Mouse (Mus musculus) heart, embryonic 16.5 days (tissue): Measurements from ENCODE around the gene Mab21l1. TPM values are rescaled to one million over a fixed set of nuclear protein-coding genes. Genes with fewer than 3 reads are reported as not detected.

Source experiments
- ATAC-seq: fragments of 200-750 bp; cut with Nextera tagmentation; replicated peaks from 2 replicates; pipeline ENCODE4 v1.8.0; 2017; ENCODE audit warnings: moderate number of reproducible peaks; ENCODE audit not compliant: insufficient read depth, low FRiP score; ENCODE audit errors: extremely low read depth
- H3K27ac ChIP-seq: fragments of 300-500 bp; sonication (generic); 2 replicates; pipeline ENCODE4 v1.5.1; 2014; ENCODE audit warnings: mild to moderate bottlenecking, low read length, control low read depth, moderate library complexity
- H3K27me3 ChIP-seq: fragments of 300-500 bp; sonication (generic); 2 replicates; pipeline ENCODE4 v1.6.1; 2014; ENCODE audit warnings: low read length, mixed read lengths; ENCODE audit not compliant: control insufficient read depth, insufficient read depth
- H3K36me3 ChIP-seq: fragments of 300-500 bp; sonication (generic); 2 replicates; pipeline ENCODE4 v1.6.1; 2014; ENCODE audit not compliant: control insufficient read depth, insufficient read depth
- H3K4me1 ChIP-seq: fragments of 300-500 bp; sonication (generic); 2 replicates; pipeline ENCODE4 v1.6.1; 2014; ENCODE audit warnings: low read length, mixed read lengths; ENCODE audit not compliant: control insufficient read depth, insufficient read depth
- H3K4me2 ChIP-seq: fragments of 300-500 bp; sonication (generic); 2 replicates; pipeline ENCODE4 v1.6.1; 2014; ENCODE audit warnings: low read depth, mild to moderate bottlenecking, control low read depth, low read length
- H3K4me3 ChIP-seq: fragments of 300-500 bp; sonication (generic); 2 replicates; pipeline ENCODE4 v1.5.1; 2014; ENCODE audit warnings: mild to moderate bottlenecking, control low read depth, low read length
- H3K9ac ChIP-seq: fragments of 300-500 bp; sonication (generic); 2 replicates; pipeline ENCODE4 v1.6.1; 2014; ENCODE audit warnings: low read length, control low read depth
- H3K9me3 ChIP-seq: fragments of 300-500 bp; sonication (generic); replicated peaks from 2 replicates; pipeline ENCODE4 v1.6.1; 2016; ENCODE audit warnings: low read length; ENCODE audit not compliant: control insufficient read depth
- WGBS: fragments of 180-500 bp; shearing (Covaris S2); extraction: QIAGEN DNeasy Blood & Tissue Kit; methylation state at CpG from one replicate; pipeline ENCODE4 v1.1.7; 2014; 5-methylcytosine and 5-hydroxymethylcytosine counted together
- polyA plus RNA-seq: library from polyadenylated mRNA; unstranded; fragments of >200 nt; fragmentation: Nextera tagmentation; extraction: Ambion mirVana; gene quantifications from 2 replicates; pipeline ENCODE4 v1.2.1, GENCODE M21; 2015

Mab21l1 gene
- polyA plus RNA-seq, 1 experiment from 2014 or later = 0.67 TPM

DNA sequence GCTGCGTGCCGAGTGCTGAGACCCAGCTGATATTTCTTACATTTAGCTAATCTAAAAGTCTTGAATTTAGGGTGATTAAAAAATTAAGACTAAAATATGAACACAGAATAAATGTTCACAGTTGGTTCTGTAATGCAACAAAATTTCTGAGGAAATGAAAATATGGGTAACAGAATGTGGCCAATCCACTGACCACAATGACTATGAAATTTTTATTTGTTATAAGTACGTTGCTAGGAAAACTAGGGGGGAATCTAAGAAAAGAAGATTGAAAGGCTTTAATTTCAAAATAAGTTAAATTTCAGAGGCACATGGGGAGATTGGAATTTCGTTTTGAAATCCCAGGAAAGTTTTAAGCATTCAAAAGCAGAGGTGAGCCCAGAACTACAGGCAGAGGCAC is 8.3 kb downstream of the Mab21l1 start:
- no peak overlapping the region for H3K9ac ChIP-seq
- no peaks in the 10 kb centered on the region for H3K36me3 ChIP-seq
- 88% methylated on average over 4 of the region's 4 CpGs for WGBS
- ATAC-seq = no peak
- peaks cover 19% of the 10 kb centered on the region for H3K27me3 ChIP-seq
- H3K4me2 ChIP-seq = no peak overlapping the region
- no peak overlapping the region for H3K4me3 ChIP-seq
- H3K9me3 ChIP-seq = no peaks in the 10 kb centered on the region
- no peak overlapping the region for H3K27ac ChIP-seq
- peaks cover 20% of the 10 kb centered on the region for H3K4me1 ChIP-seq

DNA sequence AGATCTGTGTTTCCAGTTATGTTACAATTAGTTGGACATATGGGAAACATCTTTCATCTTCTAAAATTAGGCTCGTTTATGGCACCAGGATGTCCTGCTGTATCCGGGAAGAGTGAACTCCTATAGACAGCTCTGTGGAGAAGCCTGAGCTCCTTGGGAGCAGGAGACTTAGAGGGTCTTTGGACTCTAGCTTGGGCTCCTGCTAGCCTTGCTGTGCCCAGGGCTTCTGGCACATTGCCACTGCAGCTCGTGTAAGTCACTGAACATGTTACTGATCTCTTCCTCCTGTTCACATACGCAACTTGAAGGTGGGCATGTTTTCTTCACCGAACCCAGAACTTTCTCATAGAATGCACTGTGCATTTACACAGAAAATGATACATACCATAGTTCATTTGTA is 9.9 kb downstream of the Mab21l1 start:
- H3K4me3 ChIP-seq = no peak overlapping the region
- H3K9ac ChIP-seq = no peak overlapping the region
- no peaks in the 10 kb centered on the region for H3K9me3 ChIP-seq
- H3K4me2 ChIP-seq = no peak overlapping the region
- H3K4me1 ChIP-seq = peaks cover 19% of the 10 kb centered on the region
- no peak for ATAC-seq
- WGBS = 71% methylated on average over 5 of the region's 5 CpGs
- H3K36me3 ChIP-seq = no peaks in the 10 kb centered on the region
- H3K27ac ChIP-seq = no peak overlapping the region
- peaks cover 3% of the 10 kb centered on the region for H3K27me3 ChIP-seq

DNA sequence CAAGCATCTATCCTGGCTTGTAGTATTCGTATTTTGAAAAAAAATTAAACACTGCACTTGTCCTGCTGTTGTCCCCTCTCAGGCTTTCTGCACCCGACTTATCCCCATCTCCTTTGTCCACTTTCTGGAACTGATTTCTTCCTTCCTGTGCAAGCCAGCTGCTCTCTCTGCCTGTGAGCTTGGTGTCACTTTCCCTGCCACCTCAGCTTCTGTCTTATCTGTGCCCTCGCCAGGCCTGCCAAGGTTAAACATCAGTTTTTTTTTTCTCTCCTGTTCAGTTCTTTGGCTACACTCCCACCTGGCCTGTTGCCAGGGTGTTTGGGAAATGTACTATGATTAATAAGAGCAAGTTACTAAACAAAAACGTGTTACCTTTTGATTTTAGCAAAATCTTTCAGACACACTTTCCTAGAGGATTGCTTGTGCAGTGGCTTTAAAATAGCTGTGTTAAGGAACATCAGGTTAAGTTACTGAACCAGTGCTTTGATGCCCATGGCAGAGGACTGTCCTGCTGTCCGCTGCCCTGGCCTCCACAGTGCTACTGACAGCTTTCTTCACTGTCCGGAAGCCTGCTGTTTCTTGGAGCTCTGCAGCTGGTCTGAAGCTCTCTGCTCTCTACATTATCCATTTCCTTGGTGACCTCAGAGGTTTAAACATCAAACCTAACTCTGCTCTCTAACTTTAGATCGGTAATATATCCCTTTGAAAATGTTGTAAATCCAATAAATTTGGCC is 11.7 kb downstream of the Mab21l1 start:
- Histone ChIP-seq H3K27me3 (no peaks in the 10 kb centered on the region), H3K9me3 (no peaks in the 10 kb centered on the region), H3K27ac (peak overlapping the region; percentile 80), H3K4me3 (no peak overlapping the region), H3K36me3 (no peaks in the 10 kb centered on the region), H3K4me1 (peaks cover 15% of the 10 kb centered on the region), H3K4me2 (peak overlapping the region; percentile 10; the same call in 1 of the 2 replicates), H3K9ac (no peak overlapping the region)
- ATAC-seq = peak; percentile 90
- WGBS = 24% methylated on average over 7 of the region's 7 CpGs

DNA sequence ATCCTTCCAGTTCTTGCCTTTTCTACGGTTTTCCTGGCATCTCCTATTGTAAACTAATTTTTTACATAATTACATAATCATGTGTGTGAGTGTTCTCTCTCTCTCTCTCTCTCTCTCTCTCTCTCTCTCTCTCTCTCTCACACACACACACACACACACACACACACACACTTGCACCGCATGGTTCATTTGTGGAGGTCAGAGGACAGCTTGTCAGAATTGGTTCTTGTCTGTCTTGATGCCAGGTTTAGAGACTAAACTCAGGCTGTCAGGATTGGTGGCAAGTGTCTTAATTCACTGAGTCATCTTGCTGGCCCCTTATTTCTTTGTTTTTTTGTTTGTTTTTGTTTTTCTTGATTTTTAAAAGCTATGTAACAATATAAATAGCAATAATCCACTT is 12.5 kb downstream of the Mab21l1 start:
- 66% methylated on average over 2 of the region's 2 CpGs for WGBS
- Histone ChIP-seq H3K27me3 (no peaks in the 10 kb centered on the region), H3K27ac (no peak overlapping the region), H3K9ac (no peak overlapping the region), H3K4me1 (peaks cover 15% of the 10 kb centered on the region), H3K9me3 (no peaks in the 10 kb centered on the region), H3K4me2 (no peak overlapping the region), H3K36me3 (no peaks in the 10 kb centered on the region), H3K4me3 (no peak overlapping the region)
- ATAC-seq = no peak

DNA sequence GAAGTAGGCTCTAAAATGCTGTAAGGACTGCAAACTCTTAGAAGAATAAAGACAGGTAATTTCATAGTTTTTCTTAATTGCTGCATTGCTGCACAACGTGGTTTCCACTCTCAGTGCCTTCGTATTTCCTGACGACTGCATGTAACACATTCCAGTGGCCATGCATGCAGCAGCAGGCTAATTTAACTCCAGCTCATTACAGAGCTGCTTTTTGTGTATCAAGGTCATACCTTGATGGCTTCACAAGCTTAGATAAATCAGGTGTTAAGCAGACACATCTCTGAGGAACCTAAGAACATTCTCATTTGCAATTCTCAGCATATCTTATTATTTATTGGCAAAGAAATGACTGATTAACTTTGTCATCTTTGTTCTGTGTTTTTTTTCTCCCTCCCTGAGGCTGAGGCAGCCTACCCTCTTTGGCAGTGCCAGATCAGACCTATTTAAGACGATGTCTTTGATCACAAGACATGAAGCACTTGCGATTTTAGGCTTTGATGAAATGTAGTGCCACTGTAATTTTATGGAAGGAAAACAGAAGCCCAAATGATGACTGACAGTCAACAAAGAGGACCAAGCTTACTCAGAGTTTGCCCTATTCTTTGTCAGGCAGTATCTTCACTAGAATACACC is 32.8 kb downstream of the Mab21l1 start:
- peaks cover 8% of the 10 kb centered on the region for H3K4me1 ChIP-seq
- no peaks in the 10 kb centered on the region for H3K36me3 ChIP-seq
- 48% methylated on average over 5 of the region's 5 CpGs for WGBS
- no peak overlapping the region for H3K4me3 ChIP-seq
- H3K4me2 ChIP-seq = no peak overlapping the region
- H3K27me3 ChIP-seq = no peaks in the 10 kb centered on the region
- no peaks in the 10 kb centered on the region for H3K9me3 ChIP-seq
- no peak for ATAC-seq
- no peak overlapping the region for H3K27ac ChIP-seq
- H3K9ac ChIP-seq = no peak overlapping the region

DNA sequence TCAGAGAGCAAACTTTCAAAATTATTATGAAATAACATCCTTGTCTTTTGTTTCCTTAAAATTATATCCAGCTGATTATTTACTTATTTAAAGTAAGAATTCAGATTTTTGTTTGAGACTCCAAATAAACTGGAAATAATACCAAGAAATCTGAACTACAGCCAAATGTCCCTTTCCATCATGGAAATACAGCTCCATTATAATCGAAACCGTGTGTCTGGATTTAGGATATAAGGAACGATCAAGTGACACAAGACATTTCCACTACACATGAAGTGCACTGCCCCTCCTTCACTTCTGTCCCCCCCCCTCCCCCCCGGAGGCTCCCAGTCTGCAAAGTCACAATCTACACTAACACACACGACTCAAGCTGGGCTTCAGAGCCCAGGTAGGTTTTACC is 33.8 kb downstream of the Mab21l1 start:
- Histone ChIP-seq H3K4me1 (peaks cover 8% of the 10 kb centered on the region), H3K36me3 (no peaks in the 10 kb centered on the region), H3K9me3 (no peaks in the 10 kb centered on the region), H3K9ac (no peak overlapping the region), H3K27me3 (no peaks in the 10 kb centered on the region), H3K4me2 (no peak overlapping the region), H3K27ac (no peak overlapping the region), H3K4me3 (no peak overlapping the region)
- 62% methylated on average over 5 of the region's 5 CpGs for WGBS
- no peak for ATAC-seq

DNA sequence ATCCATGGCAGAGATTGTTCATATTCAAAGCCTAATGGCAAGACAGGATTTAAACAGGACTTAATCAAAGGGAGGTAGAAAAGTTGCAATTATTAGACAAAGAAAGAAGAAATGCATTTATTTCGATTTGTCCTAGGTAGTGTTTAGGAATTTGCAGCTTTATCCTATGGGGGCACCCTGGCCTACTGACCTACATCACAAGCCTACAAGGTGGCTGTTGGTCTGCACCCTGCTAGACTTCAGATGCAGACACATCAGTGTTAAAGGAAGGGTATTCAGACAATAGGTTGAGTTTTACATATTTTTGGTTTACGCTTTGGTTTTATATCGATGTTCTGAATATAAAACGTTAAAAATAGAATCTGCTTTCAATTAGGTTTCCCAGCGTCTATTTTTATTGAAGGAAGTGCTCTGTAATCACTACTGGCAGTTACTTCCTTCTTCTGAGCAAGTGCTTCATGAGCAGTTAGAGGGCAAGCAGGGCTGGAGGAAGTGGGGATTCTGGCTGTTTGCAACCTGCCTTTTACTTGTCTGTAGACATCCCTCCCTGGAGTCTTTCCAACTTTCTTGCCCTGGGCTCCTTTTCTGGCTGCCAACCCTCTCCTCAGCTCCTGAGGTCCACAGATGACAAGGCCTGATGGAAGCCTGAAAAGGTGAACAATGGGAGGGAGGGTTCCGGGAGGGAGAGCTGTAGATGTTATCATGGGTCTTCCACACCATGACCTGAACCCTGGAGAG is 34.5 kb downstream of the Mab21l1 start:
- Histone ChIP-seq H3K27me3 (no peaks in the 10 kb centered on the region), H3K36me3 (peaks cover 2% of the 10 kb centered on the region; the same call in 1 of the 2 replicates), H3K4me3 (no peak overlapping the region), H3K9ac (no peak overlapping the region), H3K4me2 (no peak overlapping the region), H3K4me1 (peaks cover 8% of the 10 kb centered on the region), H3K27ac (peak overlapping the region; percentile 49), H3K9me3 (peaks cover 2% of the 10 kb centered on the region; the same call in 1 of the 2 replicates)
- peak; percentile 45; the same call in 1 of the 2 replicates for ATAC-seq
- WGBS = 37% methylated on average over 6 of the region's 6 CpGs

DNA sequence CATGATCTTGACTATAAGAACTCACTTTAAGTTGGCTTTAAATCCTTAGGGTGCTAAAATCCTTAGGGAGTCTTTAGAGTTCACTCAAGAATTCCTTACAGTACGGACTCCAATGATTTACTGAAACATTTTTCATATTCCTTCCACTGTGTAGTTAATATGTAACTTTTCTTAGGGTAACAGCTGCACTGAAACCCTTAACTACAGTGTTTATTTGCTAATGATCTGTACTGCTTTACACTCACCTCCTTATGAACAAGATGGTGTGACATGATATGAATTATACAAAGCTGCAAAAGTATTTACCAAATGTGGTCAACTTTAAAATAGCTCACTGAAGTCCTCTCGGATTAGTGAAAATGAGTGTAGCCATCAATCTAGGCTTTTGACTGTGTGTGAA is 35.8 kb downstream of the Mab21l1 start:
- Histone ChIP-seq H3K4me1 (peaks cover 8% of the 10 kb centered on the region), H3K4me2 (no peak overlapping the region), H3K4me3 (no peak overlapping the region), H3K27me3 (no peaks in the 10 kb centered on the region), H3K9ac (no peak overlapping the region), H3K9me3 (peaks cover 2% of the 10 kb centered on the region; the same call in 1 of the 2 replicates), H3K27ac (no peak overlapping the region), H3K36me3 (peaks cover 2% of the 10 kb centered on the region; the same call in 1 of the 2 replicates)
- no peak for ATAC-seq
- WGBS = 74% methylated on average over 2 of the region's 2 CpGs

DNA sequence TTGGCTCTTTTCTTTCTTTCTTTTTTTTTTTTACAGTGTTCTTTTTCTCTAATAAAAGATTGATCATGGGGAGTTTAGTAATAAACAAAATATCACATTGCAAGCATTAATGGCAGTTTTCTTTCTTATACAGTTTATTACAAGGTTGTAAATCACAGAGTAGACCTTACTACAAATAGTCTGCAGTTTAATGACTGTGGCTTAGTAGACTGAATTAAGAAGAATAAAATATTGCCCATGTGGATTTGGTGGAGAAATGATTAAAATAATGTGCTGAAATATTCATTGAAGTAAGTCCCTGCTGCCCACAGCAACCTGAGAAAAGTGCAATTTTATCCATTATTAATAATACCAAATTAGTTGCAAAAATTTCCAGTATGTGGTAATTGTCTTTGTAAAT is 37.3 kb downstream of the Mab21l1 start:
- H3K4me1 ChIP-seq = peaks cover 8% of the 10 kb centered on the region
- H3K4me3 ChIP-seq = no peak overlapping the region
- H3K36me3 ChIP-seq = peaks cover 2% of the 10 kb centered on the region; the same call in 1 of the 2 replicates
- peaks cover 2% of the 10 kb centered on the region; the same call in 1 of the 2 replicates for H3K9me3 ChIP-seq
- H3K27me3 ChIP-seq = no peaks in the 10 kb centered on the region
- H3K4me2 ChIP-seq = no peak overlapping the region
- H3K9ac ChIP-seq = no peak overlapping the region
- H3K27ac ChIP-seq = no peak overlapping the region
- no peak for ATAC-seq
